Mouse (Mus musculus): Measurements from ENCODE around the gene Capzb.

Capzb gene

DNA sequence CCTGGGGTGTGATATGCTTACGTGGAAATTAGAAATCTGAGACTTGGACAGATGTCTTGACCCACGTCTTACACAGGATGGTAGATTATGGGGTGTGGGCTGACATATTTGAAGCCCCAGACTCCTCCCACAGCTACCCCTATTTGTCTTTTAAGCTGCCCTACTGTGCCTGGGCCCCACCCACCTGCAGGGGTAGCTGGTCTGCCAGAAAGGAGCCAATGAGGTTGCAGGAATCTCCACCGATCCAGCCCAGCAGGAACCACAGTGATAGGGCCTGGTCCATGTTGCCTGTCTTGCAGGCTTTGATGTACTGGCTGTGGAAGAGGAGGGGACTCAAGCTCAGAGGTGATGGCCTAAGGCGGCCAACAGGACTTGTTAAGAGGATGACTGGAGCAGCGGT is 109.5 kb downstream of the Capzb start:
- no peak for DNase-seq (ENCODE audit: low read depth, low spot score)

DNA sequence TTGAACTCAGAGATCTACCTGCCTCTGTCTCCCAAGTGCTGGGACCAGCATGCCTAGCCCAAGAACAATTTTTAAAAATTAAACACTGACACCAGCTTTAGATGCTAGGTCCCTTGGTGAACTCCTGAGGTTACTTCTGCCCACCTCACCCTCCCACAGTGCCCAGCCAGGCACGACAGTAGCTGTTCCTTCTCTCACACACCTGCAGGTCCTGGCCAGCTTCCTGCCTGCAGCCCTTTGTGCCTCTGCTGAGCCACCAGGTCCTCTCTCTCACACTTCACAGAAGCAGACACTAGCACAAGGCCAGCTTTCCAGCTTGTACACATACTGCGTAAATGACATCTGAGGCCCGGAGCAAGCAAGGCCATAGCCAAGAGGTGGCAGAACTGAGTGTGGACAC is 112.8 kb downstream of the Capzb start:
- DNase-seq (ENCODE audit: low read depth, low spot score) = no peak

DNA sequence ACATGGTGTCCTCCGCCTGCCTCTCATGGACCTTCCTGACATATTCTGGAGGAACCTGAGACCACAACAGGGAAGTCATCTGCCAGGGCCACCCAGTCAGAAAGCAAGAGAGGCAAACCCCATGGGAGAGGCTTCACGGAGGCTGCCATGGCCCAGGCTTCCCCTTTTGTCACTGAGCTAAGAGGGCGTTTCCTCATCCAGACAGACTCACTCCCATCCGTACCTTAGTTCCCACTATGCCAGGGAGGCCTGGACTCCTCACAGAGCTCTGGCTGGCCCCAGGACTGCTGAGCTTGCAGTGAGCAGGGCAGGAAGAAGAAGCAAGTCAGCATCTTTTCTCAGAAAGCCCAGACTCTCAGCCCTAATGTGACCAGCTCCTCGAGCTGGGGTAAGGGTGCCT is 115.2 kb downstream of the Capzb start:
- no peak for DNase-seq (ENCODE audit: low read depth, low spot score)

DNA sequence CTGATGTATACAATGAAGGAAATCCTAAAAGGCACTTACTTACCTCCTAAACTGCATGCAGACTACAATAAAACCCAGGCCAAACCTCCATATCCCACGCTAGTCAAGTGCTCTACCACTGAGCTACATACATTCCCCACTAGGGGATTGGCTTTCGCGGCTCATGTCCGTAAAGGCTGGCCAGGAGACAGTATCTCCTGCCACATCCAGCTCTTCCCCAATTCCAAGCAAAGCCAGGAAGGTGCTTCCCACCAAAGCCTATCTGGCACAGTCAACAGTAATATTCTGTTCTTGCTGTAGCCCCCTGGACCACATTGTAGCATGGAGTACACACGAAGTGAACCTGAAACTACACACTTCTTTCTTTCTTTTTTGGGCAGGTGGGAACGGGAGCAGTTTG is 117.0 kb downstream of the Capzb start:
- peak; percentile 36 for DNase-seq (ENCODE audit: low read depth, low spot score)

DNA sequence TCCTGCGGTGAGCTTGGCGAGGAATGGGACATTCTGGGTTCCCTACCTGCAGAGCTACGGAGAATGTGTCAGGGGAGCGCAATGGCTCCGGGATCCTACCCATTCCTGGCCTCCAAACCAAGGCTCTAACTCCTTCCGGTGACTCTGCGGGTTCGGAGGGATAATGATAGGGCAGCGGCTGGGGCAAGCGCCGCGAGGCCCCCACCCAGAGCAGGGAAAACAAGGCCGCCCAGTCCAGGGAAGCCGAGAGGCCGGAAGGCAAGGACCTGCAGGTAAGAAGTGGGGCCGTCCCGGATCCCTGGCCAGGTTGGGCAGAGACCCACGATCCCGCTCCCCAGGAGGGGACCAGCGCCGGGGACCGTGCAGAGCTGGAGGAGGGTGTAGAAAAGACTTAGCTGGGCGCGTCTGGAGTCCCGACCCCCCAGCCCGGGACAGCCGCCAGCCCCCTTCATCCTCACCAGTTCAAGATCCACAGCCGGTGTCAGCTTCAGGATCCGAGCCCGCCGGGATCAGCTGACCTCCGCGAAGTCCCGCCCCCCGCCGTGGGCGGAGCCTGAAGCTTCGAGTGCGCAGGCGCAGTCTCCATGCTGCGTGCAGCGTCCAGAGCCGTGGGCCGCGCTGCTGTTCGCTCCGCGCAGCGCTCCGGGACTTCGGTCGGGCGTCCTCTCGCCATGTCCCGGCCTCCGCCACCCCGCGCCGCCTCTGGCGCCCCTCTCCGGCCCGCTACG is 117.6 kb downstream of the Capzb start, which contains the start of the genes Pqlc2 and Akr7a5:
TSS of gene Pqlc2 (minus strand) at position 538 of the 728 bp plus-strand sequence.
TSS of gene Akr7a5 (plus strand) at position 574 of the 728 bp plus-strand sequence.
- DNase-seq (ENCODE audit: low read depth, low spot score) = peak; percentile 97

DNA sequence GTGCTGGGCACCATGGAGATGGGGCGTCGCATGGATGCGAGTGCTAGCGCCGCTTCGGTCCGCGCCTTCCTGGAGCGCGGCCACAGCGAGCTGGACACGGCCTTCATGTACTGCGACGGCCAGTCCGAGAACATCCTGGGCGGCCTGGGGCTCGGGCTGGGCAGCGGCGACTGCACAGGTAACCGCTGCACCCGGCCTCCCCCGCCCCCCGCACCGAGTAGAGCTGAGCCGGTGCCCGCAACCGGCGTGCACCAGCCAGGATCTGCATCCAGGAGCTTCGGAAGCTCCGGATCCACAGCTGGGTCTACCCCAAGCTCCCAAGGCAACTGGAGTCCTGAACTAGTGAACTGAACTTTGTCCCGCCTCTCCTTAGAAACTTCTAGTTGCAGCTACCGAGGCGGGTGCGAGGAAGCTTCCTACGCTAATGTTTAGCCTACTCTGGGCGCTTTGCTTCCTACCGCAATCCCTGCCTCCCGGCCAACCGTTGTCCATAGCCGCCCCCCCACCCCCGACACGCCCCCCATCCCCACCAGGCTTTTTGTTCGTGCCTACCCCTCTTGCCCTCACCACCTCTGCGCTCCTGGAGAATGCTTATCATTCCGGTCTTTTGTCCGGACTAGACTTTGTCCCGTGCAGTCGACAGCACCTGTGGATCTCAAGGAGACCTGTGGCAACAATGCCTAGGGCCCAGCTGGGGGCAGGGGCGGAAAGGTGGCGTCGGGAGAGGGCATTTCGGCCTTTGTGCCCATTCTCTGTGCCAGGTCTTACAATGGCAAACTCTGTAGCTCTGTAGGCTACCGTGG is 118.4 kb downstream of the Capzb start:
- DNase-seq (ENCODE audit: low read depth, low spot score) = no peak

DNA sequence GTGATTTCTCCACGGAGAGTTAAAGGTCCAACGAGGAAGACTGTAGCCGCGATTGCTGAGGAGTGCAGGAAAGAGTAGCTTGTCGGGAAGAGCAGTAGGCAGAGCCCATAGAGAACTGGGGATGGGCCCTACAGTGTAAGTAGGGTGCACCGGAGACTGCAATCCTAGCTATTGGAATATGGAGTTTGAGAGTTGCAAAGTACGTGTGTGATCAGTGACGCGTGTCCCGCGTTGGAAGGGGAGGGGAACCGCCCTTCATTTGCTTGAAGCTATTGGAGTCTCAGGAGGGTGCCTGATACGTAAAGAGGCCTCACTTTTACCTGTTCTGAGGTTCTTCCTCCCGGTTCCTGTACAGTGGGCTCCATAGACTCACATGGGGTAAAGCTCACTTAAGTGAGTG is 119.0 kb downstream of the Capzb start:
- DNase-seq (ENCODE audit: low read depth, low spot score) = no peak

DNA sequence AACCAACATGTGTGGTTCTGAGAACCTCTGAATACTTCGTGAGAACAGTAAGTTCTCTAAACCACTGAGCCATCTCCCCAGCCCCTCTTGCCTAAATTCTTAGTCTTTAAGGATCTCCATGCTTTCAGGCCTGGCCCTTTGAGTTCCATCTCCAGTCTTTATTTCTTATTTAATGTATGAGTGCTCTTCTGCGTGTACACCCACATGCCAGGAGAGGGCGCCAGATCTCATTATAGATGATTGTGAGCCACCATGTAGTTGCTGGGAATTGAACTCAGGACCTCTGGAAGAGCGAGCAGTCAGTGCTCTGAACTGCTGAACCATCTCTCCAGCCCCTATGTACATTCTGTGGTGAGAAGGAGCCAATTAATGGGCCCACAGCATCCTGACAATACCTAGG is 119.9 kb downstream of the Capzb start:
- peak; percentile 83 for DNase-seq (ENCODE audit: low read depth, low spot score)

DNA sequence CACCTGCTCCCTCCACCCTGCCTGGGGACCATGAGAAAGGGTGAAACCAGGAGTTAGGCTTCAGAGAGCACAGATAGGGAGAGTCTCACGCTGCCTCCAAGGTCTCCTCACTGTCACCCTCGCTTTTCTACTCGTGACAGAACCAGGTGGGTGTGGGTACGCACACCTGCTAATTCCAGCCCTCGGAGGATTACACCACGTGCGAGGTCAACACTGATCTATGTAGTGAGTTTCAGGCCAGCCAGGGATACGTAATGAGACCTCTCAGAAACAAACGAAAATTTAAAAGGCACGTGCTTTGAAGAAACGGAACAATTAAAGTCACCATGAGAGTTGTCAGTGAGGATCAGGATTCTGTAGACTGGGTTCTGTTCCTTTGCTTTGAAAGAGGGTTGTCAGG is 125.8 kb downstream of the Capzb start:
- no peak for DNase-seq (ENCODE audit: low read depth, low spot score)

DNA sequence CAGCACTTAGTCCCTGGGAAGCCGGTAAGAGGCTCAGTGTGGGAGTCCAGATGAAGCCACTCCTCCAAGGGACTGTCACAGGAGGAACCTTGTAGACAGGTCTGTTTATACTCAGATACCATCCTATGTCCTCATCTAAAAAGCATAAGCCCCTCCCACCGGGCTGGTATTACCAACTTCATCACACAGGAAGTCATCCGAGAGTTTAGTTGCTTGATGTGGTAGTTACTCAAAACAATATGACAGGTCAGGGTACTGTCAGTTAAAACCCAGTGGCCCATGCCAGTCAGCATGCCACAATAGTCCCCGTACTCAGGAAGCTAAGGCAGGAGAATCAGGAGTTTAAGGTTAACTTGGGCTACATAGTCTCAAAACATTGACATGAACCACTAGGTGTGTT is 127.0 kb downstream of the Capzb start:
- peak; percentile 29 for DNase-seq (ENCODE audit: low read depth, low spot score)

DNA sequence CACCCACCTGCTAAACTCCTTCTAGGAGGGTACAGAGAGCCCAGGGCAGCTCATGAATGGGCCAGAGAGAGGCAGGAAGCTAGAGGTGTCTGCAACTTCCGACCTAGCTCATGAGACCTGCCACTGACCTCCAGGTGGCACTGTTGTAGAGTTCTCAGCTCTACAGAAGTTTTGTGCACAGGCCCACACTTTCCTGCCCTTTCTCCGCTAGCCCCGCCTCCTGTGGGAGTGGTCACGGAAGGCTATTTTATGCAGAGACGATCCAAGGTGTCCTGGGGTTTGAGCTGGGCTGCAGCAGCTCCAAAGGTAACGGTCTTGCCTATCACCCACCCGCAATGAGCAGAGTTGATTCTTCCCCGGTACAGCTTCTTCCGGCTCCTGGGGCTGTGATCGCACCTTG is 137.9 kb downstream of the Capzb start:
- peak; percentile 97 for DNase-seq (ENCODE audit: low read depth, low spot score)

DNA sequence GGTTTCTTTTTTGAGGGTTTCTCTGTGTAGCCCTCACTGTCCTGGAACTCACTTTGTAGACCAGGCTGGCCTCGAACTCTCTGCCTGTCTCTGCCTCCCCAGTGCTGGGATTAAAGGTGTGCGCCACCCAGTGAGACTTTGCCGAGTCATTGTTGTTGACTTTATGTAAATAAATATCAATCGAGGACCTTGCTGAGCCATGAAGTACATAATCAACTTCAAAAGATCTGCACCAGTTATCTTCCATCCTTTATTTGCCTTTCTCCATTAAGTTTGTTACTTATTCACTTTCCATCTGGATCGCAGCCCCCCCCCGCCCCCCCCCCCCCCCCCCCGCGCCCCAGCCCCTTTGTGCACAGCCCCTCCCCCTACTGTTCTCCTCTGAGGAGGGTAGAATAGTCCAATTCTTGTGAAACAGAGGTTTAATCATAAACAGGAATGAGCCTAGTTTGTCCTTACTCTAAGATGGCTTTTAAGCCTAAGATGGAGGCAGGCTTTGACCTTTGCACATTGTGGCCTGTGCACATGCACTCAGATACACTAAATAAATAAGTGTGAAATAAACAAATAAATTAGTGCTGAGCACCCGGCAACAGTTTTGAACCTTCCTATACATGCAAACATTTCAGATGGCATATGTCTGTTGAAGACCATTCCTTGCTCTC is 142.1 kb downstream of the Capzb start:
- no peak for DNase-seq (ENCODE audit: low read depth, low spot score)

DNA sequence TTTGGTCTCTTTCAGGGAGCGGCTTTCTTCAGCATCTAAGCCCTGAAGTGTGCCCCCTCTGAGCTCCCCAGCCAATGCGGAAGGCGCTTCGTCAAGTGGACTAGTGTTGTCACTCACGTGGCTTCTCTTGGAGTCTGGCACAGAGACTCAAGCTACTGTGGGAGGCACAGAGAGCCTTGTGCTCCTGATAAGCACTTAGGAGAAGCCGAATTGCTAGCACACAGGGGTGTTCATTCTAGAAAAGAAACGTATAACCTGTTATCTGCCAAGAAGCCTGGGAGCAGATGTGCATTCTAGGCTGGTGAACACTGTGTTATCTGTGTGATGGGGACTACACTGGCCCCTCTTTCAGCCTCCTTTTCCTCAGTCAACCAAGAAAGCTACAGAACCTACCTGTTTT is 142.8 kb downstream of the Capzb start:
- DNase-seq (ENCODE audit: low read depth, low spot score) = no peak

DNA sequence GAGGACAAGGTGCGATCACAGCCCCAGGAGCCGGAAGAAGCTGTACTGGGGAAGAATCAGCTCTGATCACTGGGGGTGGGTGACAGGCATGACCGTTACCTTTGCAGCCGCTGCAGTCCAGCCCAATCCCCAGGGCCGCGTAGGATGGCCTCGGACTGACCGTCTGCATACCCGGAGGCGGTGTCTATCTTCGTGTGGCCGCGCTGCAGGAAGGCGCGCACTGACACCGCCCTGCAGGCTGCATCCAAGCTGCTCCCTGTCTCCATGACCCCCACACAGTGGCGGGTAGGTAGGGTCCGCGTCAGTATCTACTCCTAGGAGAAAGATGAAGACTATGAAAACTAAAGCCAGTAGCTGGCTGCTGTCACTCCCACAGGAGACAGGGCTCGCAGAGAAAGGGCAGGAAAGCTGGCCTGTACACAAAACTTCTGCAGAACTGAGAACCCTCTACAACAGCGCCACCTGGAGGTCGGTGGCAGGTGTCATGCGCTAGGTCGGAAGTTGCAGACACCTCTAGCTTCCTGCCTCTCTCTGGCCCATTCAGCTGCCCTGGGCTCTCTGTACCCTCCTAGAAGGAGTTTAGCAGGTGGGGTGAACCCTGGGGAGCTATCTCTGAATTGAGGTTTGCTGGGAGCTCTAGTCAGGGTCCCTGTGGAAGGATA is 144.3 kb downstream of the Capzb start:
- peak; percentile 94 for DNase-seq (ENCODE audit: low read depth, low spot score)

DNA sequence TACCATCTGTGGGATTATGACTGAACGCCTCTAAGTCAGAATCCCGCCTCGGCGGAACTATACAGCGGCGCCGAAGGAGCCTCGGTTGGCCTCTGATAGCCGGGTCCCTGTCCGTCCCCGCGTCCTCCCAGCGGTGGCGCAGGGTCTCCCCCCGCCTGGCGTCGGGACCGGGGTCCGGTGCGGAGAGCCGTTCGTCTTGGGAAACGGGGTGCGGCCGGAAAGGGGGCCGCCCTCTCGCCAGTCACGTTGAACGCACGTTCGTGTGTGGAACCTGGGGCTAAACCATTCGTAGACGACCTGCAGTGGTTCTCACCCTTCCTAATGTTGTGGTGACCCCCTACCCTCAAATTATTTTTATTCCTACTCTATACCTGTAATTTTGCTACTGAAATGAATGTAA is 145.4 kb downstream of the Capzb start:
- no peak for DNase-seq (ENCODE audit: low read depth, low spot score)

DNA sequence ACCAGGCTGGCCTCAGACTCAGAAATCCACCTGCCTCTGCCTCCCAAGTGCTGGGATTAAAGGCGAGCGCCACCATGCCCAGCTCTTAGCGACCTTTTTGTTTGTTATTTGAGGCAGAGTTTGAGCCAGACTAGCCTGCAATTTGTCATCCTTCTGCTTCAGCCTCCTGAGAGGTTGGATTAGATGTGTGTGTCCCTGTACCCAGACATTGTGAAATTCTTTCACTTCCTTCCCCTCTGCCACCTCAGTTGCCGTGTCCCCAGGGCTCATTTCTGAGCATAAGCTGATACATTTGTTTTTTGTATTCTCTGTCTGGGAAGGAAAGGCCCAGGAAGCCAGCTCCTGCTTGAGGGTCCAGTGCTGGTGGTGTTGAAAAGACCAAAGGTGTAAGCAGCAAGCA is 148.1 kb downstream of the Capzb start:
- DNase-seq (ENCODE audit: low read depth, low spot score) = no peak
